Mouse (Mus musculus) frontal cortex, postnatal 10 days (tissue): Measurements from ENCODE around the gene Dnajc1.

Source experiments
- DNase-seq, 2 experiments: peaks; one replicate each; pipeline ENCODE4 v3.0.0; 2022; ENCODE audit warnings: low spot score in 2 of 2, mixed read lengths in 1 of 2

Dnajc1 gene

DNA sequence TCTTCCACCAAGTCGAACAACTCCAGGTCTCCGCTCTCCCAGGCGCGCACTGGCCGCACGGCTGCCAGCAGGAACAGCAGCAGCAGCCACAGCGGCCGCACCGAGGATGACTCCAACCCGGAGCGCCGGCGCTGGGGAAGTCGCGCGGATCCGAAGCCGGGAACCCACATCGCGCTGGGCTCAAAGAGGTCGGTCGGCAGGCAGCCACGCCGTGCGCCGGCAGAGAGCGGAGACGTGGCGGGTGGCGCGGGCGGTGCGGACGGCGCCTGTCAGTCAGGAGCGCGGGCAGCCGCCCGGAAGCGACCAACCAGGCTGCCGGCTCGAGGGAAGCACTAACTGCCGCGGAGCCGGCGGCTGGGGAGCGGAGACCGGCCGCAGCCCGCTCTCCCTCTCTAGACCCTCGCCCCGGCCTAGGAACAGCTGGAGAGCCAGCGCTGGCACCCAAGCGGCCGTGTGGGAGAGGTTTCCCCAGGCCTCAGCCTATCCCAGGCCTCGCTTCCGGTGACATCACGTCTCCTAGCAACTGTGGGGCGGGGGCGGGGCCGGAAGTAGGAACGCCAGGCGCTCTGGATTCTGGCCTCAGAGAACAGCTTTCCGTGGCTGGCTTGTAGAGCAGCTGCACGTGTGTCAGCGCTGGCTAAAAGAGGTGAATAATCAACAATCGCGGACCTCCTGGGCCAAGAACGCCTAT is at the start of gene Dnajc1:
TSS of gene Dnajc1 (minus strand) at position 500 of the 691 bp plus-strand sequence.
- peak; percentile 84 to 85 for DNase-seq

DNA sequence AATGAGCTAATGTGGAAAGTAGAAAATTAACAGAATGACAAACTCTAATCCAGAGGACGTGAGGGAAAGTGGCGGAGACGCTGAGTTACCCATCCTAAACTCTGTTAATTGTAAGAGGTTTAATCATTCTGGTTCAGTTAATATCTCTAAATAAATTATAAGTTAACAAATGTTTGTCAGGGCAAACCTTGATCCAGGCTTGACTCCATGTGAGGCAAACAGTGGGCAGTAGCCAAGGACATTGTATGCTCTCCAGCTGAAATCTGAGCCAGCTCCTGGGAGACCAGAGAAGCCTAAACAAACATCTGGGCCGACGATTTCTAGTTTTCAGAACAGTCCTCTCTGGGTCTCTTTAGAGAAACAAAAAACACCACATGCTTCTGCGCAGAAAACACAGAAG is 49.2 kb upstream of the Dnajc1 start:
- no peak for DNase-seq

DNA sequence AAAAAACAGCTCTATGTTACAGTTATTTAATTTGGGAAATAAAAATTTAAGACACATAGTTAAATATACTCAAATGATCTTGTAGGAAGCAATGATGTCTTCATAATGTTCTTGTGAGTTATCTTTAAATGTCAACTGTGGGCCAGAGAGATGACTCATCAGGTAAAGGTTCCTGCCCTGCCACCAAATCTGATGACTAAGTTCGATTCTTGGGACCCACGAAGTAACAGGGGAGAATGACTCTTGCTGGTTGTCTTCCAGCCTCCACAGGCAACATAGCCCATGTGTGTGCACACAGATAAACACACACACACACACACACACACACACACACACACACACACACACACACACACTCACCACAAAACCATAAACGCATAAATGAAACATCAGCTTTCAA is 22.6 kb upstream of the Dnajc1 start:
- DNase-seq, result no peak

DNA sequence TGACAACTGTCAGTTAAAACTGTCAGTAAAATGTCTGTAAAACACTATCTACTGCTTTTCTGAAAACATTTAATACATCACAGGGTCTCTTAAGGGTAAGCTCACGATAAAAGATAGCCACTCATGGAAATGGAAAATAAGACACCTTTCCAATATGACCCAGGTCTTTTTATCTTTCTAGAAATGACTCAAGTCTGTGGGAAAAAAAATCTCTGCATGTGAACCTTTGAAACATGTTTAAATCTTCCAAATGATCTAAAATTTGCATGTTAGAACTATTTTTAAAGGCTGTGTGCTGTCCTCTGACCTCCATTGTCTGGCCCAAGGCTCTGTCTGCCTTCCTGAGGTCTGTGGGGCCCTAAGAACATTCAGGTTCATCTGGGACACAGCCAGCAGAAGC is 11.0 kb upstream of the Dnajc1 start:
- DNase-seq, result no peak

DNA sequence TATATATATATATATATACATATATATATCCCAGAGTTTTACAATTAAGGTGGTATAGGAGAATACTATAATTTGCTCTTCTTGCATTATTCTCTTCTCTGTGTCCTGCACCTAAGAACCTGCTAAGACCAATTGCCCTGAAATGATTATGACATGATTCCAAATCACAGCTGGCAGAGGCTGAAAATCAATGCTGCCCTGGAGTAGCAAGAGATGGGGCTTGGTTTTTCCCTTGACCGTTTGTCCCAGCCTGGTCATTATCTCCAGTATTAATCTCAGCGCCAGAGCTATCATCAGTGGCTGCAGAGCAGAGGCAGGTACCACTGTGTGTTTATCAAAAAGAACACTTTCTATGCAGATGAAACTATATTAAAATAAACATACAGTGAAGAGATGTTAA is 9.1 kb upstream of the Dnajc1 start:
- no peak for DNase-seq

DNA sequence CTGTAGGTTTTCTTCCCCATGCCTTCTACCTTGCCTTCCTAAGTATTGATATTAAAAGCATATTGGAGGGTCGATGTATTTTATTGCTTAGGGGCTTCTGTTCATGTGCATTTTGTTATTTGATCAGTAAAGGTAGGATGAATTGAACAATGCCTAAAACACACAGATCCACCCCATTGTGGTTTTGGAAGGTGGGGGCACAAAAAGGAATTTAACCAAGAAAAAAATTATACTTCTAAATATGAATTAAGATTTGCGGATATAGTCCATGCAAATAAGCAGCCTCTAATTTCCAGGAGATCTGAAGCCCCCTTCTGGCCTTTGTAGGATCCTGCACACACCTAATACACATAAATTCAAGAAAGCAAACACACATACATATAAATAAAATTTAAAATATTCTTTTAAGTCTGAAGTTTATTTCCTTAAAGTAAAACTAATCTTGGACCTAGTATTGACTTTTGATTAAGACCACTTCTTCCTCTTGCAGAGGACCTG is 441 bp upstream of the Dnajc1 start:
- no peak for DNase-seq

DNA sequence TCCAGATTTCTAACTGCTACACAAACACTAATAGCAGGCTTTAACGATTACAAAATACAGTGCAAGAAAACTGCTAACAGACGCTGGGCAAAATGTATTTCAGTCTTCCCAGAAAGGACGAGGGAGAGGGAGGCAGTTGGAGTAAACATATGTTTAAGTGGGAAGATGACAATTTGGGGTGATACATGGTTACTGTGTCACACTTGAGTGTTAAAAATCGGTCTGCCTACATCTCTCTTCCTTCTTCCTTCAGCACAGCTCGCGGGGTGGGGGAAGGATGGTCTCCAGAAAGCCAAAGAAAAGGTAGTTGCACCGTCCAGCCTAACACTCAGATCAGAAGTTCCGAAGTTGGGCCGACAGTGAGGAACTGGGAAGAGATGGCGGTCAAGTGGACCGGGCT is 769 bp downstream of the Dnajc1 start:
- peak in 1 of 2 experiments; percentile 31 for DNase-seq

DNA sequence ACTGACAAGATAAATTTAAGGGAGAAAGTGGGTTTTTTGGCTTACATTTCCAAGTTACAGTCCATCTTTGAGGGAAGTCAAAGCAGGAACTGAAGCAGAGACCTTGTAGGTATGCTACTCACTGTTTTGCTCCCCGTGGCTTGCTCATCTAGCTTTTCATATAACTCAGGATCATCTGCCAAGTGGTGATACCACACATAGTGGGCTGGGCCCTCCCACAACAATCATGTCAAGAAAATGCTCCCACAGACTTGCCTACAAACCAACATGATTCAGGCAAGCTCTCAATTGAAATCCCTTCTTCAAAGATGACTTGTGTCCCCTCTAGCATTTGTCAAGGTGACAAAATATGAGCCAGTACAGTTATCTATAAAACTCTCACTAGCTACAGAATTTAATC is 3.0 kb downstream of the Dnajc1 start:
- DNase-seq, result no peak

DNA sequence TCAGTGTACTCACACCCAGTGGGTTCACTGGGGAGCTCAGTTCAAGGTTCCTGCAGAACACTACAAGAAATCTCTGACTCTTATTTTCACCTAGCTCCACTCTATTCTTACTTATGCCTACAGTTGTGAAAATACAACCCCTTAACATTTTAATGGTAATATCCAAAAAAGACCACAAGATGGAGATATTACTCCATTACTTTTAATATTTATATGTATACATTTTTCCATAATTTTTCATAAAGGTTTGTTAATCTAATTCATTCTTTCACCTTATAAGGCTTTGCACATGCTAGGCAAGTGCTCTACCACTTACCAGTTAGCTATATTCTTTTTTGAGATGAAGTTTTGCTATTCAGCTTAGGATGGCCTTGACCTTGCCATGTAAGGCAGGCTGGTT is 11.0 kb downstream of the Dnajc1 start:
- DNase-seq, result no peak

DNA sequence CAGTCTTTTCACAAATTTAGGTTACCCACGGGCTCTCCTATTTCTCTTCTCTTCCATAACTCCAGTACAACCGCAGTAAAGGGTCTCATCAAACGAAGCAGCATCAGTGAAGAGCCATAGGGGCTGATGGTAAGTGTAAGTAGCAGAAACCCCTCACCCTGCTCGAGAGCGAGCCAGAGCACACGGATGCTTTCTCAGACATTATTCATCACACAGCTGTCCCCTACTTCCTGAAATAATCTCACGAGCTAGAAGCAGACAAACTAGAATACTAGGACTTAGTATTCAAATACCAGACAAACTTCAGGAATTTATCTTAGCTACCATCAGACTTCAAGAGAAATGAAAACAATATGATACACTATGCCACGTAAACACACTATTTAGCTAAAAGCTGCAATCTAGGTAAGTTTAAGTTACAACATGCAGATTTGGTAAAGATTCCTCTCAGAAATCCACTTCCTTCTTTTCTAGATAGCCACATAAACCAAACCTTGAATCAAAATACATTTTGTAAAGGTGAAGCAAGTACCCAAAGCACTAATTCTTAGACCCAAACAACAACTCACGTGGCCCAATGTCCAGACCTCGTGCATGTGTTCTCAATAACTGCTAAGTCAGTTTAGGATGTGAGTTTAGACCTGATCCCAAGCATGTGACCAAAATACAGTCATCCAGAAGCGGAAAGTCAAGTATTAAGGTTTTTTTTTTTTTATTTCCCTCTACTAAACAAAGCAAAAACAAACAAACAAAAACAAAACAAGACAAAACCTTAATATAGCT is 20.0 kb downstream of the Dnajc1 start:
- DNase-seq, result no peak

DNA sequence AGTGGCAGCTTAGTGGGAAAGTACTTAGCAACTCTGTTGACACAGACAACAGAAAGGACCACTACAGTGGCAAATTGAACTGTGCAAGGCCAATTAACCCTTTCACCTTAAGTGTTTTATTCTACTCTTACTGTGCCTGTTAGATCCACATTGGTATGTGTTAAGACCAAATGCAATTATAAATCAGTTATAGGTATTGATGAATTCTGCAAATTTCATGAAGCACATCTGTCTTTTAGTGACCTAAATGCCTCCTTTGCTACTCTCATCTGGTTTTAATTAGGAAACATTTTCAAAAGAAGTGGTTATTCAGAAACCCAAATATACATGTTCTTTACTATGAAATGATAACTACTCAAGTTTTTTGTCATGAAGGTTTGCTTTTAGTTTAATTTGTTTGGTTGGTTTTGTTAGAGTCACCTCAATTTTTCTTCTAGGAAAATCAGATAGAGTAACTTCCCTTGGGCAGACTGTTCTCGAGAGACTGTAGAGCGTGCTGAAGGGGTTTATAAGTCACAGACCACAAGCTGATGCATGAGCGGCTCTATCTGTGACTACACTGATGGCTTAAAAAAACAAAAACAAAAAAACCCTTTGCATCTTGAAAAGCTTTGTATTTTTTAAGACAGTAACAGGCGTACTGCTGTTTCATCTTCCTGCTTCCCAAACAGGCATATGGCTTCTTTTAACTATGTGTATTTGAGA is 21.7 kb downstream of the Dnajc1 start:
- DNase-seq, result no peak

DNA sequence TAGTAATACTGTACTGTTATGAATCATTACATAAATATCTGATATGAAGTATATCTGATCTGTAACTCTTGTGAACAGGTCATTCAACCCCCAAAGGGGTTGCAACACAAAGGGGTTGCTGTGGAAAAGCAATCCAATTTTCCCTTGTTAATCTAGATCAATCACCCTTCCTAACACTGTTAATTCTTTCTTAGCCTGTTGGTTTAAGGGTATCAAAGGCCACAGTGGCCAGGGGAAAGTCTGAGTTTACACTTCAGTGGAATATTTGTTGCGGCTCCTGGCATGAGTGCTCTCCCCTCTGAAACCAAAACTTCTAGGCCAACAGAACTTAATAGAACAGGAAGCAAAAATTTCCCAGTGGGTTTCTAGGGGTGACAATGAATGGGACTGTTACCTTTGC is 28.2 kb downstream of the Dnajc1 start:
- DNase-seq, result no peak

DNA sequence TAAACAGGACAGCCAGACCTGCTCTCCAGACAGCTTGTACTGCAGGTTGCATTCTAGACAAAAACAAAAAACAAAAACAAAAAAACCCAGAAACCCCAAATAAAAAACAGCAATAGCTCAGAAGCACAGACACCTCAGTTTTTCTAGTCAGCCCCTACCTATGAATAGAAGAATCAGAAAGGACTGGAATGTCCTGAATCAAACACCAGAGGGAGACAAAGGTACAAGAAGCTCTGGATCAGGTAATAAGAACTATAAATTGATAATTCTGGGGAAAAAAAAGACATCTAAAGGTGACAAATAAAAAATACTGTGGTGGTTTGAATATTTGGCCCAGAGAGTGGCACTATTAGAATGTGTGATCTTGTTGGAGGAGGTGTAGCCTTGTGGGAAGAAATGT is 37.3 kb downstream of the Dnajc1 start:
- DNase-seq, result no peak

DNA sequence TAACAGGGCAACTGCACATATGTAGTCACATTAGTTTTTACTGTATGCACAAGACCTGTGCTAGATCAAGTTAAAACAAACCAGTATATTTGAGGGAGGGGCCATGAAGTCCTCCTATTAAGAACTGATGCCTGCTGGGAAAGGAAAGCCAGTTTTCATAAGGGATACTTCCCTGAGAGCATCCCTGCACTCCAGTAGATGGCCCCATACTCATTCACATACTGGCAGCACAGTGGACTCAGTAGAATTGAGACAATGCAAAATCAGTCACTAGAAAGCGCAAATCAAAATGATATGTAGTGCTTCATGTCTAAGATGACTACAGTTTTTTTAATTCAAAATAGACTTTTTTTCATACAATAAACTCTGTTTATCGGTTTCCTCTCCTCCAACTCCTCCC is 40.0 kb downstream of the Dnajc1 start:
- no peak for DNase-seq

DNA sequence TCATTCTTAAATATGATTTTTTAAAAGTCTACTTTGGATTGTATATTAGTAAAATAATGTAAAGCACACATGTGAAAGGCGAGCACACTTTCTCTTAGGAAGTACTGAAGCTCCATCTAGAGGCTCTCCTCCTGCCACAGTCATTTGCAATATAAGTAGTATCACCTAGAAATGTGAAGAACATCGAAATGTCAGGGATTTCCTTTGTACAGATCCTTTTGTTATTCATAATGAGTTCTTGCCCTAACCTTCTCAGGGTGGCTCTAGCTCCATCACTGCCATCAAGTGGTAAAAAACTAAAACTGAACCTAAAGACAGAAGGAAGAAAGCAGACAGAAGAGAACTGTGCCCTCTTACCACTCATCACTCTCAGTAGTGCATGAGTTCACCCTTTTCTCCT is 49.2 kb downstream of the Dnajc1 start:
- DNase-seq, result no peak

DNA sequence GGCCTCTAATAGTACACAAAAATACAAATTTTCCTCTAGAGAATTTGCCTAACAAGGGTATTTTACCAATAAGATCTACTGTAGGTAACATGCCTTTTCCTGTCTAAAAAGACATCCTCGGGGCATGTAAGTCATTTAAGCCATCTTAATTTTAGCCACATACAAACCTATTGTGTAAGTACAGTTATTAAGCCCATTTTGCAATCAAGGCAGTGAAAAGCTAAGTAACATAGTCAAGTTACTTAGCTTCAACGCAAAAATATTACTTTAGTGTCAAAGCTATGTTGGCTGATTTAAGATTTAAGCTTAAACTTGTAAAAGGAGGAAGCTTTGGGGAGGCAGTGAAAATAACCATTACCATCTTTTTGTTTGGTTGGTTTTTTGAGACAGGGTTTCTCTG is 74.0 kb downstream of the Dnajc1 start:
- DNase-seq, result no peak

DNA sequence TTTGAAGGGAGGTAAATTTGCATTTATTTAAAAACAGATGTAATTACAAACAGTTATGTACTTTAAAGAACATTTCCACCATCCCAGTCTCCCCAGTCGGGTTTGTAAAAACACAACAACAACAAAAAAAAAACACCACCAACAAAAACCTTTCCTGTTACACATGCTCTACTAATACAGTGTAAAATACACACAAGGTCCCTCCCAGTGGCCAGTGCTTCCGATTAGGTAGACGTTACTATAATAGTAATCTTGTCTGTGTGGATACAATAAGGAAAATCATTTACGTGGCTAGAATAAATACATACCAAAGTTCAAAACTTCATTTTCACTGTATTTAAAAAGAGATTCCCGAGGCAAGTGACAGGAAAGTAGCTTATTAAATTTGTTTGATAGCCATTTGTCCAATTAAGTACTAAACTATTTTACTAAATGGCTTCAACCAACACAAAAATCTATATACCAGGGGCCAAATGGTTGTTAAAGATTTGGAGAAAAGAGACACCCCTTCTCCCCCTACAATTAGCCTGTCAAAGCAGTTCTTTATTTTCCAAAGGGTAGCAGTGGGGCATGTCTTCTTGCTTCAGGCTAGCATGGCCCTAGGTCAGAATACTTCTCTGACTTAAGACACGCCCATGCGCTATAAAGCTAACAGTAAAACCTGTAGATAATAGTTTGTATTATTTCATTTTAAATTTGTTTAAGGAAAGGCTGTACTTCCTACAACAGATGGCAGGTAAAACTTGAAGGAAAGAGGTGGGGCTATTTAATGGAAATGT is 74.9 kb downstream of the Dnajc1 start:
- no peak for DNase-seq

DNA sequence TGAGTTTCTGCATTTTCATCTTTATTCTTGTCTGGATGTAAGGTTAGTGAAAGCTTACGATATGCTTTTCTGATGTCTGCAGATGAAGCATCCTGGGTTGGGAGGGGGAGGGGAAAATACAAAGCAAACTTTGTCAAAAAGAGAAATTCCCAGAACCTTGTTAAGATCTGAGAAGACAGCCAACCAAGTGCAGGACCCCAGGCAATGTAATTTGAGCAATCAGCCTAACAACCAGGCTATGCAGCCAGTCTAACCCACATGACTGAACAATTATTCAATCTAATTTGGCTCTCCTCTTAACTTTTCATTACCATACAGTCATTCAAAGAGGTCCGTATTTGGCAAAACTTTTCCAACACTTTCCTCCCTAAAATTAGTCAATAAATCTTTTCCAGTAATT is 75.7 kb downstream of the Dnajc1 start:
- DNase-seq, result no peak

DNA sequence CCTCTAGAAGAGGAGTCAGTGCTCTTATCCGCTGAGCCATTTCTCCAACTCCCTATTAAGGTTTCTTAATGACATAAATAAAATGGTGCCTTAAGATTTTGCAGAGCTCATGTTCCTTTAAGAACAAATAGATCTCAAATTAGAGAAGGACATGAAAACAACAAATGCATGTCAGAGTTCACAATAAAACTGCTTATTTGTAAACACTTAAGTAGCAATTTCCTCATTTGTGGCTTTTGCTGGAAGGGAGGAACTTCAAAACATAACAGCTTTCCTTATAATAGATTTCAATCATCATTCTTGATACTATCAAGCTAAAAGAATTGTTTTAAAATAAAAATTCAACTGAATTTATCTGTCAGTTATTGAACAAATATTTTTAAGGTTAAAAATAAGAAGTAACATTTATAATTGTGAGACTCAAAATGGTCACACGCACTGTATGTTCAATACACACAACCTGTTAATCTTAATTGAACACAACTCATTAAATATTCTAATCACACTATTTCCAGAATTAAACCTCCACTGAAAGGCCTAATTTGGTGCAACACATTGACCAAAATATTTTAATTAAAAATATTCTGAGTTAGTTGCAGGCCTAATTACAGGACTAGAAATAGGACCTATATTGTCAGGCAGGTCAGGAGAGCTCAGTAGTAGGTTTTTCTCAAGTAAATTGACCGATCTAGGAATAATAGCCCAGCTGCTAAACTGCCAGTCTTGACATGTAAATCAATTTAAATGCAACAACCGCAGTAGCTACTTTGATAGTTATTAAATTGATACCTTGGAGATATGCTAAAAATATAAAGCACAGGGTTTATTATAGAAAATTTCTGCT is 82.1 kb downstream of the Dnajc1 start:
- DNase-seq, result no peak

DNA sequence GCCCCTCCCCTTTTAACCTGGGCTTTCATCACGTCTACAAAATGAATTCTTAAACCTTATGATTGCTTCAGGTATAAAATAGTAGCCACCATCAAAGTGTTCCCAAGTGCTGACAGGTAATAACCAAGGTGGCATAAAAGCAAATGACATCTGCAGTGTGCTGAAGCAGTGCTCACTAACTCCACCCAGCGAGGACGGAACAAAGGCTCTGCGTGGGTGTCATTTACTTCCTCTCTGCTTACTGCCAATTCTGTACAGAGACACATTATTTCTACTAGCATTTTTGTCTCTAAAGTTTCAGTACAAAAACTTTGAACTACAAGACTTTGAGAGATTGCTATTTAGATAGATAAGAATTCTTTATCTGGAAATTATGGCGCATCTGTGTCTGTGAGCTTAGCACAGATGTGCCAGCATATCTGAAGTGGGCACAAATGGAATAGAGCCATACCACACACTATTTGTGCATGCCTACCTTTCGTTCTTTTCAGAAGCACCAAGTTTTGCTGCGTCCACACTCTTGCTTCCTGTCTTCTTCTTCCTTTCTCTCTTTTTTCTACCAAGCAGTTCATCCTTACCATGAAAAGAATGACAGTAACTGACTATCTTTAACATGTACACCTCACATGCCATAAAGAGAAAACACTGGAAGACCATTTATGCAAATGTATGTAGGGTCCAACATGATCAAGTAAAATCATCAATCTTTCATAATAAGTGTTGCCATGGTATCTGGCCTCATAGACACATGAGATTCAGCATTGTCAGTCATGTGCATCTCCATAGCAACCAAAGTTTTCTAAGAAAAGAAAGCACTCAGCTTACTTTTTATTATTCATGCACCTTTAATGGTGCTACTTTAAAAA is 85.0 kb downstream of the Dnajc1 start:
- no peak for DNase-seq
